Mouse (Mus musculus): ENCODE results near the gene Ephb2. TPM values are rescaled to one million over a fixed set of nuclear protein-coding genes. Genes with fewer than 3 reads are reported as not detected.
A peak's percentile ranks its signal among the peaks of the same experiment; 100 is the strongest.

Ephb2 gene
- polyA plus RNA-seq, 1 experiment from 2014 or later = 8.7 TPM

- ATAC-seq (replicated peaks; ENCODE audit: low FRiP score) = no peak
- no peaks in the 10 kb centered on the region for H3K9me3 ChIP-seq (replicated peaks)
- WGBS = 73% methylated on average over 5 of the region's 5 CpGs
Measured at GRCm38 (mm10) chr4:136815364-136815763, 20.4 kb downstream of the Ephb2 start.

DNA sequence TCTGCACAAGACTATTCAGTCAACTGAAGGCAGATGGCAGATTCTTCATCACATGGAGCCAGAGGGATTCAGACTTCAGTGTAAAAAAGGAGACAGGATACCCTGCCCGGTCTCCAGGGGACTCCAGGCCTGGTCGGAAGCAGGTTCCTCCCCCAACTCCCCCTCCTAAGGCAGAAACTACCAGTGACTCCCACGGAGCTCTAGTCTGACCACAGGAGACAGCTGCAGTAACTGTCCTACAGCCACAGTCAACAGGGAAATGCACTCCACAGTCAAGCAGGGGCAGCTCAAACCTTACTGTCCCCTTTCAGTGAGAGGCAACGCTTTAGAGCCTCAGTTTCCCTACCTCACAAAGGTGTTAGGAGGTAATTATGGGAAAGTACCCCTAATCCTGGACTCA, 23.2 kb downstream of the Ephb2 start:
- H3K4me1 ChIP-seq = peaks cover 54% of the 10 kb centered on the region
- H3K4me3 ChIP-seq (replicated peaks) = no peak overlapping the region
- H3K27me3 ChIP-seq = no peaks in the 10 kb centered on the region
- no peaks in the 10 kb centered on the region for H3K9me3 ChIP-seq (replicated peaks)
- 30% methylated on average over 4 of the region's 4 CpGs for WGBS
- no peak overlapping the region for H3K9ac ChIP-seq
- H3K27ac ChIP-seq = 0 out of 2 replicates have a peak overlapping the region, but pooled peaks have one; percentile 27
- no peaks in the 10 kb centered on the region for H3K36me3 ChIP-seq
- no peak for ATAC-seq (replicated peaks; ENCODE audit: low FRiP score)
- H3K4me2 ChIP-seq = no peak overlapping the region

More at GRCm38 (mm10) chr4:136815364-136815763, 20.4 kb downstream of the Ephb2 start:
- Histone ChIP-seq H3K4me3 (replicated peaks) (no peak overlapping the region), H3K4me2 (no peak overlapping the region), H3K4me1 (peaks cover 56% of the 10 kb centered on the region), H3K9ac (no peak overlapping the region), H3K36me3 (no peaks in the 10 kb centered on the region), H3K27me3 (no peaks in the 10 kb centered on the region), H3K27ac (no peak overlapping the region)

GRCm38 (mm10) chr4:136811596-136811995, 24.2 kb downstream of the Ephb2 start:
- ATAC-seq (replicated peaks; ENCODE audit: low FRiP score) = no peak
- H3K4me3 ChIP-seq (replicated peaks) = no peak overlapping the region
- H3K9ac ChIP-seq = no peak overlapping the region
- H3K27ac ChIP-seq = no peak overlapping the region
- no peaks in the 10 kb centered on the region for H3K36me3 ChIP-seq
- no peak overlapping the region for H3K4me2 ChIP-seq
- H3K4me1 ChIP-seq = peaks cover 56% of the 10 kb centered on the region
- WGBS = 26% methylated on average over 6 of the region's 6 CpGs
- no peaks in the 10 kb centered on the region for H3K9me3 ChIP-seq (replicated peaks)
- no peaks in the 10 kb centered on the region for H3K27me3 ChIP-seq

- Histone ChIP-seq H3K27ac (no peak overlapping the region), H3K9me3 (replicated peaks) (no peaks in the 10 kb centered on the region), H3K4me3 (replicated peaks) (no peak overlapping the region), H3K27me3 (no peaks in the 10 kb centered on the region), H3K36me3 (no peaks in the 10 kb centered on the region), H3K9ac (no peak overlapping the region), H3K4me1 (peaks cover 70% of the 10 kb centered on the region), H3K4me2 (no peak overlapping the region)
- ATAC-seq (replicated peaks; ENCODE audit: low FRiP score) = no peak
- 34% methylated on average over 11 of the region's 11 CpGs for WGBS
Measured at GRCm38 (mm10) chr4:136808478-136808877, 27.3 kb downstream of the Ephb2 start.

GRCm38 (mm10) chr4:136807448-136808009, 28.3 kb downstream of the Ephb2 start:
- no peaks in the 10 kb centered on the region for H3K36me3 ChIP-seq
- no peak overlapping the region for H3K9ac ChIP-seq
- H3K4me2 ChIP-seq = no peak overlapping the region
- no peak overlapping the region for H3K4me3 ChIP-seq (replicated peaks)
- no peak for ATAC-seq (replicated peaks; ENCODE audit: low FRiP score)
- 70% methylated on average over 11 of the region's 11 CpGs for WGBS
- no peak overlapping the region for H3K27ac ChIP-seq
- no peaks in the 10 kb centered on the region for H3K9me3 ChIP-seq (replicated peaks)
- H3K4me1 ChIP-seq = peaks cover 75% of the 10 kb centered on the region
- no peaks in the 10 kb centered on the region for H3K27me3 ChIP-seq

DNA sequence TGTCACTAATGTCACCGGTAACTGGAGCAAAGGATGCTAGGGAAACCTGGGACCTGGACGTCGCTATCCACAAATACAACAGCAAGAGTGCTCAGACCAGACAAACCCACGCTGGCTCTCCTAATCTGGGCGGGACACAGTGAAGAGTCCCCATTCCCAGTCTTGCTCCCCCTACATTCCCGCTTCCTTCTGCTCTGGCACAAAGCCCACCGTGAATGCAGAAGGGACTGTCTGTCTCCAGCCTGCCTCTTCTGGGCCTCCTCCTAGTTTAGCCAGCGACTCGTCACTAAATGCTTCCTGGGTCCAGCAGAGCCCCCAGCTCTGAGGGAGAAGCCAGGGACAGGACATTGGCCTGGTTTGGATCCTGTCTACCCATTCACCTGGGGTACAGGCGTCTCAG, 29.5 kb downstream of the Ephb2 start:
- no peaks in the 10 kb centered on the region for H3K36me3 ChIP-seq
- no peak for ATAC-seq (replicated peaks; ENCODE audit: low FRiP score)

DNA sequence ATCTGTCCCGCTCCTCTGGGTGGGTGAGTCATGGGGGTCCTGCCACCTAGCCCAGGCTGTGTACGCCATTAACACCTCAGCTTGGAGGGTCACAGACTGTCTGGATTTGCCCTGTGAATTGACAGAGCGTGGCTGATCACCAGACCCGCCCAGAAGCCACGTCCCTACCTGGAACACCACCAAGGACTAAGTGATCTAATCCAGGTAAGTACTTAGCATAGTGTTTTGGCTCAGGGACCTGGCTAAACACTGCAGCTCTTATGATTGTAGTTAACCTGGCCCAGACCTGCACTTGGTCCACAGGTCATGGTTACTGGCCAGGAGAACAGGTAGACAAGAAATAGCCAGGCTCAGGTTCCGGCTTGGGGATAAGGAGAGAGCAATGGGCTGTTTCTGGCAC, 31.4 kb downstream of the Ephb2 start:
- ATAC-seq (replicated peaks; ENCODE audit: low FRiP score) = no peak

More for the DNA sequence above, 29.5 kb downstream of the Ephb2 start:
- 65% methylated on average over 10 of the region's 10 CpGs for WGBS
- no peak overlapping the region for H3K4me2 ChIP-seq
- no peak overlapping the region for H3K9ac ChIP-seq
- no peaks in the 10 kb centered on the region for H3K9me3 ChIP-seq (replicated peaks)
- H3K4me3 ChIP-seq (replicated peaks) = no peak overlapping the region
- no peak overlapping the region for H3K27ac ChIP-seq
- peaks cover 76% of the 10 kb centered on the region for H3K4me1 ChIP-seq
- no peaks in the 10 kb centered on the region for H3K27me3 ChIP-seq

DNA sequence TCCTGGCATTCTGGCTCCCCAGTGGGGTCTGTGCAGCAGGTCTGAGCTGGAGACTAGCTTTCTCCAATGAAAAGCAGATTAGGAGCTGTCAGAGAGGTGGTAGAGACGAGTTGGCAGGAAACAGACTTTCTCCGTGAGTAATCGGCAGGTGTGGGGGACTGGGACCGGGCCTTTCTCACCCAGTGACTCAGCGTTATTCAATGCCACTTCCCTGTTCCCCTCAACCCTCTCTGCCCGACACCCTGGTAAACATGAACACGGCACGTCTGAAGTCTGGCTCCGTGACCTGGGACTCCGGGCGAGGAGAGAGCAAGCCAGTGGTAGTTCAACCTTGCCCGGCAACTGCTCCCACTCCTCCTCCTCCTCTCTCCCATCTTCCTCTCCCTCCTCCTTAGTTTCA, 33.3 kb downstream of the Ephb2 start:
- H3K9ac ChIP-seq = no peak overlapping the region
- H3K36me3 ChIP-seq = no peaks in the 10 kb centered on the region
- WGBS = 33% methylated on average over 12 of the region's 12 CpGs
- H3K27me3 ChIP-seq = no peaks in the 10 kb centered on the region
- H3K4me1 ChIP-seq = peaks cover 93% of the 10 kb centered on the region
- H3K4me3 ChIP-seq (replicated peaks) = no peak overlapping the region
- no peak for ATAC-seq (replicated peaks; ENCODE audit: low FRiP score)
- no peak overlapping the region for H3K27ac ChIP-seq
- no peak overlapping the region for H3K4me2 ChIP-seq
- H3K9me3 ChIP-seq (replicated peaks) = no peaks in the 10 kb centered on the region

More for the DNA sequence above, 31.4 kb downstream of the Ephb2 start:
- Histone ChIP-seq H3K9me3 (replicated peaks) (no peaks in the 10 kb centered on the region), H3K4me1 (peaks cover 88% of the 10 kb centered on the region), H3K27me3 (no peaks in the 10 kb centered on the region), H3K4me2 (no peak overlapping the region), H3K36me3 (no peaks in the 10 kb centered on the region), H3K27ac (no peak overlapping the region), H3K9ac (no peak overlapping the region), H3K4me3 (replicated peaks) (no peak overlapping the region)
- WGBS = 88% methylated on average over 6 of the region's 6 CpGs

GRCm38 (mm10) chr4:136801944-136802343, 33.8 kb downstream of the Ephb2 start:
- H3K9me3 ChIP-seq (replicated peaks) = no peaks in the 10 kb centered on the region
- ATAC-seq (replicated peaks; ENCODE audit: low FRiP score) = no peak
- H3K9ac ChIP-seq = no peak overlapping the region
- no peaks in the 10 kb centered on the region for H3K27me3 ChIP-seq
- no peak overlapping the region for H3K27ac ChIP-seq
- H3K36me3 ChIP-seq = no peaks in the 10 kb centered on the region
- H3K4me3 ChIP-seq (replicated peaks) = no peak overlapping the region
- WGBS = 76% methylated on average over 5 of the region's 5 CpGs
- H3K4me2 ChIP-seq = no peak overlapping the region
- peaks cover 93% of the 10 kb centered on the region for H3K4me1 ChIP-seq

GRCm38 (mm10) chr4:136801463-136801862, 34.3 kb downstream of the Ephb2 start:
- WGBS = 87% methylated on average over 8 of the region's 8 CpGs
- H3K27me3 ChIP-seq = no peaks in the 10 kb centered on the region
- no peaks in the 10 kb centered on the region for H3K9me3 ChIP-seq (replicated peaks)
- H3K36me3 ChIP-seq = no peaks in the 10 kb centered on the region
- H3K9ac ChIP-seq = no peak overlapping the region
- ATAC-seq (replicated peaks; ENCODE audit: low FRiP score) = no peak
- H3K4me2 ChIP-seq = no peak overlapping the region
- H3K4me3 ChIP-seq (replicated peaks) = no peak overlapping the region
- no peak overlapping the region for H3K27ac ChIP-seq
- H3K4me1 ChIP-seq = peaks cover 90% of the 10 kb centered on the region

GRCm38 (mm10) chr4:136800366-136800765, 35.4 kb downstream of the Ephb2 start:
- Histone ChIP-seq H3K36me3 (no peaks in the 10 kb centered on the region), H3K27ac (no peak overlapping the region), H3K9ac (no peak overlapping the region), H3K4me2 (no peak overlapping the region), H3K4me1 (peaks cover 83% of the 10 kb centered on the region), H3K4me3 (replicated peaks) (no peak overlapping the region), H3K27me3 (no peaks in the 10 kb centered on the region), H3K9me3 (replicated peaks) (no peaks in the 10 kb centered on the region)
- 39% methylated on average over 14 of the region's 14 CpGs for WGBS
- no peak for ATAC-seq (replicated peaks; ENCODE audit: low FRiP score)

- Histone ChIP-seq H3K36me3 (no peaks in the 10 kb centered on the region), H3K9ac (no peak overlapping the region), H3K27ac (peak overlapping the region; percentile 29; the same call in 1 of the 2 replicates), H3K4me1 (peaks cover 67% of the 10 kb centered on the region), H3K27me3 (no peaks in the 10 kb centered on the region), H3K4me3 (replicated peaks) (no peak overlapping the region), H3K4me2 (peak overlapping the region; percentile 22; the same call in 1 of the 2 replicates), H3K9me3 (replicated peaks) (no peaks in the 10 kb centered on the region)
- ATAC-seq (replicated peaks; ENCODE audit: low FRiP score) = peak; percentile 24; the same call in 1 of the 2 replicates
- 32% methylated on average over 23 of the region's 23 CpGs for WGBS
Measured at GRCm38 (mm10) chr4:136797677-136798569, 37.9 kb downstream of the Ephb2 start.
